Mouse (Mus musculus) CH12.LX (cell line): ENCODE data around the gene Efs. TPM values are rescaled to one million over a fixed set of nuclear protein-coding genes. Genes with fewer than 3 reads are reported as not detected.

Experiments used
- DNase-seq: peaks from one replicate; pipeline ENCODE4 v3.0.0-alpha.2; 2013; ENCODE audit errors: extremely low read depth
- H3K27ac ChIP-seq: 2 replicates; pipeline ENCODE4 v1.5.1; 2012; ENCODE audit warnings: low read depth, mild to moderate bottlenecking, control low read depth, moderate library complexity; ENCODE audit not compliant: insufficient read depth
- H3K27me3 ChIP-seq: replicated peaks from 2 replicates; pipeline ENCODE3; 2012; ENCODE audit warnings: inconsistent platforms
- H3K36me3 ChIP-seq, 2 experiments: replicated peaks in 1 of 2; 2 replicates each; pipeline versions ENCODE3 to v1.6.1; 2012; ENCODE audit warnings: inconsistent platforms in 1 of 2, low read length in 1 of 2, mild to moderate bottlenecking in 1 of 2, mixed read lengths in 1 of 2, moderate library complexity in 1 of 2; ENCODE audit not compliant: control insufficient read depth in 1 of 2, insufficient read depth in 1 of 2
- H3K4me1 ChIP-seq, 2 experiments: 2 replicates each; pipeline ENCODE4 v1.6.1; 2012; ENCODE audit warnings: inconsistent platforms in 1 of 2, moderate library complexity in 1 of 2; ENCODE audit not compliant: insufficient read depth in 2 of 2, control insufficient read depth in 1 of 2
- H3K4me2 ChIP-seq: 2 replicates; pipeline ENCODE4 v1.6.1; 2012; ENCODE audit warnings: low read depth, mild to moderate bottlenecking, control low read depth; ENCODE audit not compliant: poor library complexity, insufficient read depth, severe bottlenecking
- H3K4me3 ChIP-seq, 3 experiments: fragments of 150-350 bp in 1 of 3; sonication (generic) in 1 of 3; replicated peaks in 1 of 3; 2 replicates each; pipeline versions ENCODE3 to v1.5.1; 2011 to 2012; ENCODE audit warnings: low read depth in 2 of 3, low read length in 2 of 3, mild to moderate bottlenecking in 2 of 3, moderate library complexity in 2 of 3, control low read depth in 1 of 3, improper control_type of control experiment in 1 of 3, inconsistent platforms in 1 of 3, mixed read lengths in 1 of 3; ENCODE audit not compliant: poor library complexity in 1 of 3
- H3K79me2 ChIP-seq: replicated peaks from 2 replicates; pipeline ENCODE4 v1.6.1; 2012; ENCODE audit warnings: mild to moderate bottlenecking, moderate library complexity; ENCODE audit not compliant: control insufficient read depth, poor library complexity, insufficient read depth, severe bottlenecking; ENCODE audit errors: extremely low read depth
- H3K9ac ChIP-seq: 2 replicates; pipeline ENCODE4 v1.6.1; 2012; ENCODE audit warnings: low read depth, mild to moderate bottlenecking, control low read depth, moderate library complexity; ENCODE audit not compliant: insufficient read depth
- H3K9me3 ChIP-seq: replicated peaks from 2 replicates; pipeline ENCODE3; 2012; ENCODE audit warnings: low read length, inconsistent platforms, mixed read lengths
- BHLHE40 ChIP-seq: IDR thresholded peaks from 2 replicates; pipeline ENCODE4 v1.6.1; 2011; ENCODE audit warnings: mild to moderate bottlenecking, low read depth, low read length, improper control_type of control experiment
- CHD2 ChIP-seq: IDR thresholded peaks from 2 replicates; pipeline ENCODE4 v1.6.1; 2011; ENCODE audit warnings: low read length, improper control_type of control experiment
- CTCF ChIP-seq, 2 experiments: IDR thresholded peaks in 1 of 2; conservative IDR thresholded peaks in 1 of 2; 2 replicates each; pipeline ENCODE4 v1.5.1; 2011 to 2012; ENCODE audit warnings: low read depth in 2 of 2, low read length in 2 of 2, improper control_type of control experiment in 1 of 2, inconsistent platforms in 1 of 2, mild to moderate bottlenecking in 1 of 2, moderate library complexity in 1 of 2
- EP300 ChIP-seq: IDR thresholded peaks from 2 replicates; pipeline ENCODE4 v1.6.1; 2011; ENCODE audit warnings: low read length, improper control_type of control experiment
- ETS1 ChIP-seq: conservative IDR thresholded peaks from 2 replicates; pipeline ENCODE4 v1.6.1; 2012; ENCODE audit warnings: low read depth, mild to moderate bottlenecking, inconsistent platforms, low read length, improper control_type of control experiment, moderate library complexity
- GABPA ChIP-seq: IDR thresholded peaks from 2 replicates; pipeline ENCODE4 v1.6.1; 2012; ENCODE audit warnings: low read depth, low read length, improper control_type of control experiment, inconsistent platforms; ENCODE audit not compliant: insufficient replicate concordance
- HCFC1 ChIP-seq: IDR thresholded peaks from 2 replicates; pipeline ENCODE4 v1.6.1; 2012; ENCODE audit warnings: low read depth, mild to moderate bottlenecking, inconsistent platforms, low read length, improper control_type of control experiment
- JUN ChIP-seq: IDR thresholded peaks from 2 replicates; pipeline ENCODE4 v1.6.1; 2011; ENCODE audit warnings: low read depth, mild to moderate bottlenecking, low read length, improper control_type of control experiment, moderate library complexity; ENCODE audit not compliant: insufficient read depth
- JUND ChIP-seq: conservative IDR thresholded peaks from 2 replicates; pipeline ENCODE4 v1.6.1; 2011; ENCODE audit warnings: low read depth, low read length, improper control_type of control experiment
- MAFK ChIP-seq: IDR thresholded peaks from 2 replicates; pipeline ENCODE4 v1.6.1; 2011; ENCODE audit warnings: low read length, improper control_type of control experiment; ENCODE audit not compliant: insufficient replicate concordance
- MAZ ChIP-seq: IDR thresholded peaks from 2 replicates; pipeline ENCODE4 v1.6.1; 2012; ENCODE audit warnings: low read depth, mild to moderate bottlenecking, inconsistent platforms, low read length, improper control_type of control experiment, moderate library complexity
- RCOR1 ChIP-seq: conservative IDR thresholded peaks from 2 replicates; pipeline ENCODE4 v1.6.1; 2012; ENCODE audit warnings: low read depth, mild to moderate bottlenecking, inconsistent platforms, low read length, improper control_type of control experiment
- SIN3A ChIP-seq: IDR thresholded peaks from 2 replicates; pipeline ENCODE4 v1.6.1; 2012; ENCODE audit warnings: low read length, improper control_type of control experiment, inconsistent platforms
- TCF12 ChIP-seq: IDR thresholded peaks from 2 replicates; pipeline ENCODE4 v1.6.1; 2014; ENCODE audit warnings: low read depth, mild to moderate bottlenecking, inconsistent platforms, low read length, improper control_type of control experiment
- USF1 ChIP-seq: IDR thresholded peaks from 2 replicates; pipeline ENCODE4 v1.6.1; 2014; ENCODE audit warnings: low read depth, mild to moderate bottlenecking, inconsistent platforms, low read length, improper control_type of control experiment
- ZKSCAN1 ChIP-seq: IDR thresholded peaks from 2 replicates; pipeline ENCODE4 v1.6.1; 2012; ENCODE audit warnings: low read depth, inconsistent platforms, low read length, improper control_type of control experiment, borderline replicate concordance
- ZMIZ1 ChIP-seq: IDR thresholded peaks from 2 replicates; pipeline ENCODE4 v1.6.1; 2012; ENCODE audit warnings: low read depth, mild to moderate bottlenecking, inconsistent platforms, low read length, improper control_type of control experiment
- ZNF384 ChIP-seq: IDR thresholded peaks from 2 replicates; pipeline ENCODE4 v1.6.1; 2012; ENCODE audit warnings: low read depth, low read length, improper control_type of control experiment, inconsistent platforms
- dilution Hi-C: fragments of 300-500 bp; cut with MboI; formaldehyde crosslinking; loops from 2 replicates; pipeline ENCODE4 v1.14.3; 2020; ENCODE audit warnings: low sequenced_read_pairs; ENCODE audit not compliant: extremely low pct_unique_long_range_greater_than_20kb, extremely low pct_ligation_motif_present
- in situ Hi-C: fragments of 300-500 bp; cut with MboI; formaldehyde crosslinking; loops from 3 replicates; pipeline ENCODE4 v1.14.3; 2019; ENCODE audit warnings: low sequenced_read_pairs, low pct_ligation_motif_present, low pct_unique_long_range_greater_than_20kb, mixed read lengths
- polyA plus RNA-seq: library from polyadenylated mRNA; unstranded; fragments of >175 nt; gene quantifications from 2 replicates; pipeline ENCODE4 v1.2.1, GENCODE M21; 2012; ENCODE audit warnings: low read depth; ENCODE audit not compliant: insufficient read length
- total RNA-seq, 2 experiments: library from RNA; depleted of rRNA; stranded (reverse); fragments of 300-350 nt in 1 of 2; fragments of >200 nt in 1 of 2; gene quantifications; 2 replicates each; pipeline ENCODE4 v1.2.3; 2012 to 2014

Gene Efs
- total and polyA plus RNA-seq, 3 experiments, result not detected

GRCm38 (mm10) chr14:54870861-54871260 is 55.1 kb downstream of the Efs start, which contains the start of gene Homez:
TSS of gene Homez (minus strand) at chr14:54870961.
- Histone ChIP-seq H3K79me2 (no peaks in the 10 kb centered on the region), H3K4me3 (no peak within 1 kb of the TSS), H3K4me2 (no peak within 1 kb of the TSS), H3K4me1 (peaks cover 3 to 6% of the 10 kb centered on the region in 2 experiments), H3K36me3 (no peaks in the 10 kb centered on the region), H3K27ac (no peak within 1 kb of the TSS), H3K9me3 (no peaks in the 10 kb centered on the region), H3K9ac (no peak within 1 kb of the TSS), H3K27me3 (peaks cover 6% of the 10 kb centered on the region)
- in situ Hi-C loops, result no loop called here
- DNase-seq, result no peak
- TF ChIP-seq MAFK (no peak), ETS1 (no peak), ZNF384 (no peak), BHLHE40 (no peak), SIN3A (no peak)
- dilution Hi-C loops, result no loop called here

GRCm38 (mm10) chr14:54868026-54868425 is 57.9 kb downstream of the Efs start:
- no peak for DNase-seq
- Histone ChIP-seq H3K9ac (no peak overlapping the region), H3K4me1 (peaks cover 4 to 5% of the 10 kb centered on the region in 2 experiments; a peak in 2 of 4 replicates), H3K36me3 (no peaks in the 10 kb centered on the region), H3K4me3 (no peak overlapping the region), H3K79me2 (no peaks in the 10 kb centered on the region), H3K27me3 (no peaks in the 10 kb centered on the region), H3K9me3 (no peaks in the 10 kb centered on the region)
- dilution Hi-C loops, result no loop called here
- no peak for TF ChIP-seq JUND
- TF ChIP-seq RCOR1, result no peak
- no peak for TF ChIP-seq JUN
- TF ChIP-seq GABPA, result no peak
- TF ChIP-seq ZMIZ1, result no peak
- TF ChIP-seq USF1, result no peak
- no peak for TF ChIP-seq HCFC1
- no peak for TF ChIP-seq ZNF384
- TF ChIP-seq TCF12, result no peak
- no peak for TF ChIP-seq CTCF (conservative IDR thresholded peaks at IDR 0.05 in 1 of 2, IDR thresholded peaks at IDR 0.05 in 1 of 2; ENCODE audit: low read depth in 2 of 2, low read length in 2 of 2)
- no peak for TF ChIP-seq SIN3A
- no peak for TF ChIP-seq MAZ
- no peak for TF ChIP-seq ZKSCAN1
- no peak for TF ChIP-seq CHD2
- TF ChIP-seq EP300, result no peak
- TF ChIP-seq BHLHE40, result no peak
- TF ChIP-seq ETS1, result no peak
- TF ChIP-seq, all 38 proteins: peak for 0
- in situ Hi-C loops, result no loop called here
- no peak overlapping the region for H3K27ac ChIP-seq
- no peak overlapping the region for H3K4me2 ChIP-seq
